Mouse (Mus musculus) embryonic fibroblast, embryonic 13.5 days (primary cell): ENCODE results near the gene Slc35d2.

Experiments used
- CTCF ChIP-seq: IDR thresholded peaks from 2 replicates; pipeline ENCODE4 v1.5.1; 2011; ENCODE audit warnings: mild to moderate bottlenecking, control low read depth, low read length, moderate library complexity, borderline replicate concordance; ENCODE audit not compliant: insufficient read depth
- POLR2A ChIP-seq: IDR thresholded peaks from 2 replicates; pipeline ENCODE4 v1.6.1; 2011; ENCODE audit warnings: low read depth, mild to moderate bottlenecking, control low read depth, low read length, moderate library complexity

- no peak for TF ChIP-seq CTCF
- TF ChIP-seq POLR2A = no peak
Measured at GRCm38 (mm10) chr13:64053959-64054358, 75.2 kb downstream of the Slc35d2 start.
